8 mouse cellular contexts compared by ENCODE assay signal in genomic region chr13:71458061-71458935, GRCm38 (mm10).
DNase-seq lines count a peak whose midpoint lies in the region; ATAC-seq and TF ChIP-seq lines count a peak whose summit lies in the region.

No protein-coding gene starts in this region.

- H3K27me3 ChIP-seq in embryonic facial prominence, embryonic 12.5 days, result peaks cover 36% of the 10 kb centered on the region
- peaks cover 32% of the 10 kb centered on the region for H3K27me3 ChIP-seq in limb, embryonic 11.5 days (ENCODE audit: control insufficient read depth, insufficient read depth, low read length)
- peaks cover 8% of the 10 kb centered on the region for H3K27me3 ChIP-seq in midbrain, postnatal 0 days (ENCODE audit: insufficient read depth, low read length)

- peak; percentile 98 for TF ChIP-seq CTCF in midbrain, postnatal 0 days (IDR thresholded peaks at IDR 0.05)

- no peaks in the 10 kb centered on the region for H3K36me3 ChIP-seq in embryonic facial prominence, embryonic 12.5 days
- no peaks in the 10 kb centered on the region for H3K36me3 ChIP-seq in limb, embryonic 11.5 days (ENCODE audit: control insufficient read depth, insufficient read depth, low read length)
- no peaks in the 10 kb centered on the region for H3K36me3 ChIP-seq in midbrain, postnatal 0 days (ENCODE audit: insufficient read depth, low read length)

- ATAC-seq in embryonic facial prominence, embryonic 12.5 days (ENCODE audit: insufficient number of reproducible peaks, insufficient read depth, low FRiP score, low TSS enrichment), result peak; percentile 72
- peak; percentile 70 for ATAC-seq in limb, embryonic 11.5 days (ENCODE audit: insufficient number of reproducible peaks, low FRiP score, low TSS enrichment, low read depth)
- ATAC-seq in midbrain, postnatal 0 days (ENCODE audit: low FRiP score), result peak; percentile 86

- H3K9ac ChIP-seq in embryonic facial prominence, embryonic 12.5 days, result no peak overlapping the region
- H3K9ac ChIP-seq in limb, embryonic 11.5 days (ENCODE audit: low read length), result no peak overlapping the region
- H3K9ac ChIP-seq in midbrain, postnatal 0 days (replicated peaks; ENCODE audit: low read length, poor library complexity, severe bottlenecking), result no peak overlapping the region

- H3K9me3 ChIP-seq in embryonic facial prominence, embryonic 12.5 days, result no peaks in the 10 kb centered on the region
- no peaks in the 10 kb centered on the region for H3K9me3 ChIP-seq in limb, embryonic 11.5 days (ENCODE audit: control insufficient read depth, low read length)
- H3K9me3 ChIP-seq in midbrain, postnatal 0 days (ENCODE audit: low read length), result no peaks in the 10 kb centered on the region

- peak overlapping the region; percentile 42 for H3K4me2 ChIP-seq in embryonic facial prominence, embryonic 12.5 days (replicated peaks)
- H3K4me2 ChIP-seq in limb, embryonic 11.5 days (ENCODE audit: low read depth, severe bottlenecking), result peak overlapping the region; percentile 34; the same call in 1 of the 2 replicates
- peak overlapping the region; percentile 36 for H3K4me2 ChIP-seq in midbrain, postnatal 0 days (ENCODE audit: low read depth, low read length, poor library complexity, severe bottlenecking)

- peak; percentile 49 for DNase-seq in ovary, postnatal 10 days (ENCODE audit: low spot score)
- no peak for DNase-seq in ovary, adult 18-20 months (ENCODE audit: low spot score)
- peak; percentile 19 for DNase-seq in heart, adult 8-10 months (ENCODE audit: low spot score)
- peak; percentile 26 to 61 for DNase-seq in kidney, adult 8-10 months
- peak; percentile 92 for DNase-seq in limb, embryonic 11.5 days (ENCODE audit: low spot score)
- DNase-seq in midbrain, postnatal 0 days (ENCODE audit: low spot score), result peak; percentile 86
- peak; percentile 63 for DNase-seq in urinary bladder, adult 2 months (ENCODE audit: low spot score)

- 0 out of 2 replicates have a peak overlapping the region, but pooled peaks have one; percentile 50 for H3K27ac ChIP-seq in embryonic facial prominence, embryonic 12.5 days
- no peak overlapping the region for H3K27ac ChIP-seq in limb, embryonic 11.5 days (replicated peaks; ENCODE audit: low read depth, low read length)
- H3K27ac ChIP-seq in midbrain, postnatal 0 days (ENCODE audit: low read depth, low read length), result peak overlapping the region; percentile 51; the same call in 1 of the 2 replicates

- H3K4me3 ChIP-seq in embryonic facial prominence, embryonic 12.5 days, result 0 out of 2 replicates have a peak overlapping the region, but pooled peaks have one; percentile 13
- no peak overlapping the region for H3K4me3 ChIP-seq in limb, embryonic 11.5 days (ENCODE audit: low read depth, low read length)
- peak overlapping the region; percentile 4; the same call in 1 of the 2 replicates for H3K4me3 ChIP-seq in midbrain, postnatal 0 days (ENCODE audit: low read depth, low read length)

- peaks cover 16% of the 10 kb centered on the region; the same call in 1 of the 2 replicates for H3K4me1 ChIP-seq in embryonic facial prominence, embryonic 12.5 days
- no peaks in the 10 kb centered on the region for H3K4me1 ChIP-seq in limb, embryonic 11.5 days (ENCODE audit: control insufficient read depth, insufficient read depth, low read length)
- 0 out of 2 replicates have a peak, but pooled peaks cover 3% of the 10 kb centered on the region for H3K4me1 ChIP-seq in midbrain, postnatal 0 days (ENCODE audit: insufficient read depth, low read length)

- WGBS in embryonic facial prominence, embryonic 12.5 days, result 2% methylated on average over 25 of the region's 25 CpGs
- WGBS in limb, embryonic 11.5 days, result 5% methylated on average over 25 of the region's 25 CpGs
- WGBS in midbrain, postnatal 0 days, result 2% methylated on average over 25 of the region's 25 CpGs
